Mouse (Mus musculus) liver, postnatal 0 days (tissue): ENCODE measurements around the gene Mnx1. TPM values are rescaled to one million over a fixed set of nuclear protein-coding genes. Genes with fewer than 3 reads are reported as not detected.
"Not testable (repeated sequence)": the region's sequence is repeated elsewhere in the genome, so short reads cannot be mapped to it uniquely, and the experiment has no call there.

Experiments used
- ATAC-seq: fragments of 200-750 bp; cut with Nextera tagmentation; 2 replicates; pipeline ENCODE4 v1.8.0; 2017; ENCODE audit warnings: mild to moderate bottlenecking, moderate library complexity
- DNase-seq: peaks from one replicate; pipeline ENCODE4 v3.0.0-alpha.2; 2016
- H3K27ac ChIP-seq: fragments of 300-500 bp; sonication (generic); 2 replicates; pipeline ENCODE4 v1.5.1; 2014; ENCODE audit warnings: antibody characterized with exemption, moderate library complexity, mild to moderate bottlenecking, low read depth
- H3K27me3 ChIP-seq: fragments of 300-500 bp; sonication (generic); 2 replicates; pipeline ENCODE4 v1.6.1; 2014; ENCODE audit warnings: low read length, control low read depth, mixed read lengths; ENCODE audit not compliant: insufficient read depth
- H3K36me3 ChIP-seq: fragments of 300-500 bp; sonication (generic); replicated peaks from 2 replicates; pipeline ENCODE4 v1.6.1; 2014; ENCODE audit warnings: mild to moderate bottlenecking, control low read depth, low read length, moderate library complexity, mixed read lengths; ENCODE audit not compliant: insufficient read depth
- H3K4me1 ChIP-seq: fragments of 300-500 bp; sonication (generic); 2 replicates; pipeline ENCODE4 v1.6.1; 2014; ENCODE audit warnings: antibody characterized with exemption, mild to moderate bottlenecking, control low read depth; ENCODE audit not compliant: insufficient read depth
- H3K4me2 ChIP-seq: fragments of 300-500 bp; sonication (generic); 2 replicates; pipeline ENCODE4 v1.6.1; 2014; ENCODE audit warnings: low read depth, mild to moderate bottlenecking, low read length, moderate library complexity, mixed read lengths
- H3K4me3 ChIP-seq: fragments of 300-500 bp; sonication (generic); 2 replicates; pipeline ENCODE4 v1.5.1; 2014; ENCODE audit warnings: low read depth, low read length
- H3K9ac ChIP-seq: fragments of 300-500 bp; sonication (generic); replicated peaks from 2 replicates; pipeline ENCODE4 v1.6.1; 2014; ENCODE audit warnings: mild to moderate bottlenecking, moderate library complexity
- H3K9me3 ChIP-seq: fragments of 300-500 bp; sonication (generic); 2 replicates; pipeline ENCODE4 v1.6.1; 2016; ENCODE audit warnings: mild to moderate bottlenecking, control low read depth, low read length, mixed read lengths
- CTCF ChIP-seq: sonication (generic); IDR thresholded peaks from 2 replicates; pipeline ENCODE4 v1.5.1; 2016; ENCODE audit warnings: antibody characterized with exemption, low read depth
- EP300 ChIP-seq: IDR thresholded peaks from 2 replicates; pipeline ENCODE4 v1.6.1; 2016; ENCODE audit warnings: antibody characterized with exemption, low read depth, mild to moderate bottlenecking
- WGBS: fragments of 180-500 bp; shearing (Covaris S2); extraction: QIAGEN DNeasy Blood & Tissue Kit; methylation state at CpG from one replicate; pipeline ENCODE4 v1.1.7; 2014; ENCODE audit not compliant: insufficient replicate concordance; 5-methylcytosine and 5-hydroxymethylcytosine counted together
- polyA plus RNA-seq: library from polyadenylated mRNA; unstranded; fragments of >200 nt; fragmentation: Nextera tagmentation; extraction: Ambion mirVana; gene quantifications from 2 replicates; pipeline ENCODE4 v1.2.1, GENCODE M21; 2015

Mnx1 gene
- polyA plus RNA-seq, 1 experiment from 2014 or later = not detected

DNA sequence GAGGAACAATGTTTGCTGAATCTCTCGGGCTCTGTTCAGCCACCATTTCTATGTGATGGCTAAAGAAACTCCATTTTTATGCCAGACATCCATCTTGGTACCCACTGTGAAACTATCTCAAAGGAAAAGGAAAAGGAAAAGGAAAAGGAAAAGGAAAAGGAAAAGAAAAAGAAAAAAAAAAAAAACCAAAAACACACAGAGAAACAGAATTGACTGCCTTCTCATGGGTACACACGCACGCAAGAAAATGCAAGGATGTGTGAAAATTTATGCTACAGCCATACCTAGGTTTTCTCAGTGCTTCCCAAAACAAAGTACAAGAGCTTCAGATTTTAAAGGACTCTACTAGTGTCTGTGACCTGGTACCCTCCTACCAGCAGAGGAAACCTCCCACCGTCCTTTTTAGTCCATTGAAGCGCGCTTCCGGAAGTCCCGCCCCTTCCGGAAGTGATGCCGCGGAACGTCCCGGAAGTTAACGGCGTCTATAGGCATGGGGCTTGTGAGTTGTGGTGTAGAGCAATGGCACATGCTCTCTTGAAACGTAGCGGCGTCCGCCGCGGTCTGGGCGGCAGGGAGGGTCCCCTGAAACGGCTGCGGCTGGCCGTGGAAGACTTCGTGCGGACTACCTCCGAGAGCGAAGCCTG is 43.9 kb downstream of the Mnx1 start, which contains the start of gene Nom1:
Gene Nom1, plus strand, starts transcription at position 437 of the 644 bp plus-strand sequence.
- H3K9me3 ChIP-seq = no peaks in the 10 kb centered on the region
- peak within 1 kb of the TSS; percentile 86 for H3K9ac ChIP-seq
- peaks cover 26% of the 10 kb centered on the region for H3K36me3 ChIP-seq
- no peaks in the 10 kb centered on the region for H3K27me3 ChIP-seq
- DNase-seq = peak; percentile 92
- H3K4me2 ChIP-seq = peak within 1 kb of the TSS; percentile 95
- H3K27ac ChIP-seq = peak within 1 kb of the TSS; percentile 89
- 5% methylated on average over 29 of the region's 29 CpGs for WGBS
- TF ChIP-seq EP300 (peak; percentile 12; the same call in 1 of the 2 replicates), CTCF (no peak)
- H3K4me3 ChIP-seq = peak within 1 kb of the TSS; percentile 98
- ATAC-seq = peak; percentile 93
- H3K4me1 ChIP-seq = peaks cover 22% of the 10 kb centered on the region

DNA sequence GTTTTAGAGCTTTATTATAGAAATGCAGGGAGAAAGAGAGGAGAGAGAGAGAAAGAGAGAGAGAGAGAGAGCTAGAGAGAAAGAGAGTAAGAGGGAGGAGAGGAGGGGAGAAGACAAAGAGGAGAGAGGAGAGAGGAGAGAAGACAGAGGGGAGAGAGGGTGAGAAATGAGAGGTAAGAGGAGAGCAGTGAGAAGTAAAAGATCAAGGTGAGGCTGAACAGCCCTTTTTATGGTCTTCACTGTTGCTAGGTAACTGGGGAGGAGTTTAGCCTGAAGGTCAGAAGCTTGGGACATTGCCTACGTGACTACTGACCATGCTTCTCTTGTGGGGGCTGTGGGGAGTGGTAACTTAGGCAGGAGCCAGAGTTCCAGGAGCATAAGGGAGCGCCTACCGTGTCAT is 54.9 kb downstream of the Mnx1 start:
- not testable (repeated sequence) for H3K4me2 ChIP-seq, ATAC-seq, DNase-seq, H3K4me3 ChIP-seq, H3K9me3 ChIP-seq, H3K4me1 ChIP-seq, H3K27ac ChIP-seq, H3K9ac ChIP-seq, H3K27me3 ChIP-seq, H3K36me3 ChIP-seq
- 41% methylated on average over 3 of the region's 3 CpGs for WGBS

Other genes starting within 250 kb of the Mnx1 start
- gene Lmbr1, start 100.1 kb downstream of the Mnx1 start, polyA plus RNA-seq = 2.5 and 3.1 TPM in 2 replicates
- gene Nom1, start 43.8 kb downstream of the Mnx1 start, polyA plus RNA-seq = 10.6 and 13.2 TPM in 2 replicates
- gene Ube3c, start 90.8 kb upstream of the Mnx1 start, polyA plus RNA-seq = 6.8 and 8.0 TPM in 2 replicates